Mouse (Mus musculus): ENCODE measurements around the gene Dazap2. TPM values are rescaled to one million over a fixed set of nuclear protein-coding genes. Genes with fewer than 3 reads are reported as not detected.
"Not testable (repeated sequence)": the region's sequence is repeated elsewhere in the genome, so short reads cannot be mapped to it uniquely, and the experiment has no call there.

The Dazap2 gene
- polyA plus RNA-seq, 1 experiment = 281 TPM

GRCm38 (mm10) chr15:100611951-100612350, 3.2 kb upstream of the Dazap2 start:
- no peak for DNase-seq (ENCODE audit: low spot score)

GRCm38 (mm10) chr15:100612432-100612831, 2.7 kb upstream of the Dazap2 start:
- DNase-seq (ENCODE audit: low spot score) = no peak

GRCm38 (mm10) chr15:100613584-100613983, 1.6 kb upstream of the Dazap2 start:
- DNase-seq (ENCODE audit: low spot score) = peak; percentile 52

DNA sequence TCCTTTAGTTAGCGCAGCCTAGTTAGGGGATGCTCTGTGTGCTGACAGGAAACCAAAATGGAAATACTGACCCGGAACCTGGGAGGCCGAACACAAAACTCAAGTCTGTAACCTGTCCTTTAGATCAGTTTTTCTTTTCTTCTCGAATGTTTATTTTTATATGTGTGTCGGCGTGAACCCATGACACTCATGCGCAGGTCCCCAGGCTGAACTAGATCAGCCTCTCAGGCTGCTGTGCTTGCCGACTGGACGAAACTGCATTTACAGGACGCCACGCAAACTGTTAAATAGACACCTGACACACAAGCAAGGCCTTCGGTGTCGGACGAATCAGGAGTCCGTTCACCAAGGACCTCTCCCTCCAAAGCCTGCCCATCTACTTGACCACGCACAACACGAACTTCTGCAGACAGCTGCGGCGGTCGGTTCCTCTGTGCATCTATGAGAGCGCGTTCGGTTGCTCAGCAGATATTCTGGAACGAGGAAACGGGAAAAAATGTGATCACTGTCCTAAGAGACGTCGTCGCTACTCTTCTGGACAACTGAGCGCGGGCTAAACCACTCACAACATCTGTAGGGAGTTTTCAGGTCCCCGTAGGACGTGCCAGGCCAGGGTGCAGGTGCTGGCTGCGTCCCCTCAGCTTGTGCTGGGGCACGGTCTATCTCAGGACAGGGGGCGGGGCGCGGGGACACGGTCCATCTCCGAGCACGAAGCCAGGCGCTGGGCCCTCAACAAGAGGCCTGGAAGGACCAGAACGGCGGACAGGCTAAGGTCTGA, 742 bp upstream of the Dazap2 start:
- DNase-seq (ENCODE audit: low spot score) = peak; percentile 68

DNA sequence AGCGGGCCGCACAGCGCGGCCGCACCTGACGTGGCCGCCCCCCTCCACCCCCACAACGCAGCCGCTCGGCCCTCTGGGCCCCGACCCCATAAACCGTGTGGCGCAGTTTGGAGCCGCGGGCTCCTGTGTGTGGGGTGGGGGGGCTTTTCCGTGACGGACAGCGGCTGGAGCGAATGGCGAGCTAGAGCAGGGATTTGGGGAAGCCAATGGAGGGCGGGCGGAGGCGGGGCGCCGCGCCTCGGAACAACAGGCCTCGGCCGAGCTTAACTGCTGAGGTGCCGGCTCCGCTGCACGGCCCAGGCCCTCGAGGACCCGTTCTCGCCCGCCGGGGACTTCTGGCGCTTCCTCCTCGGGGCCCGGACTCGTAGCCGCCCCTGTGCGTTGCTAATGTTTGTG, 674 bp downstream of the Dazap2 start:
- DNase-seq (ENCODE audit: low spot score) = peak; percentile 82

- DNase-seq (ENCODE audit: low spot score) = no peak
These were observed 1.1 kb downstream of the Dazap2 start for GRCm38 (mm10) chr15:100616221-100616620.

DNA sequence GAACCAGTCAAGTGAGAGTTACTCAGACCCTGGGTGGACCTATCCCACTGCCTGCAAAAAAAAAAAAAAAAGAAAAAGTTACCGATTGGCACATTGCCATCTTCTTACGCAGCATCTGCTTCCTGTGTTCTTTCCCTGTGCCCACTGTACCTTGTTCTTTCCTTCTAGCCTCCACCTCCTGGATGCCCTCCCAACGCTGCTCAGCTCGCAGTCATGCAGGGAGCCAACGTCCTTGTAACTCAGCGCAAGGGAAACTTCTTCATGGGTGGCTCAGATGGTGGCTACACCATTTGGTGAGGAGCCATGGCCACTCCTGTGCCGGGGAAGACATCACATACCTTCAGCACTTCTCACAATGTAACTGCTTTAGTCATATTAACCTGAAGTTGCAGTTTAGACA, 4.1 kb downstream of the Dazap2 start:
- DNase-seq (ENCODE audit: low spot score) = no peak

- DNase-seq (ENCODE audit: low spot score) = not testable (repeated sequence)
These were observed 6.5 kb downstream of the Dazap2 start for GRCm38 (mm10) chr15:100621671-100622070.

DNA sequence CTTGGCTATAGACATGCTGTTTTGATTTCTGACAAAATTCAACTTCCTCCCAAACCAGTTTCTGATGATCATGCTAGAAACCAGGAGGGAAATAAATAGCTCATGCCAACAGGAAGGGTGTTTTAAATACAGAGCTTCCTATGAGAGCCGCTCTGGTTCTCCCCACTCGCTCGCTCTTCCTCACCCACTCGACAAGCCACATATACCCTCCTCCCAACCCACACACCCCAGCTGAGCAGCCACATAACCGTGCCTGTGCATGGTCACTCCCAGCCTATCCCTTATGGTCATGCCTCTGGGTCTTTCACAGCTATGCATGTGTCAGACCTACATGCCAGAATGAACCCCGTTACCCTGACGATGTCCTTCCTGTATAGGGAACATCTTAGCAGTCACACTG, 7.0 kb downstream of the Dazap2 start:
- no peak for DNase-seq (ENCODE audit: low spot score)

GRCm38 (mm10) chr15:100623754-100624153, 8.6 kb downstream of the Dazap2 start:
- DNase-seq (ENCODE audit: low spot score) = no peak

- DNase-seq (ENCODE audit: low spot score) = no peak
These were observed 9.3 kb downstream of the Dazap2 start for GRCm38 (mm10) chr15:100624435-100624834.

- no peak for DNase-seq (ENCODE audit: low spot score)
These were observed 12.1 kb downstream of the Dazap2 start for GRCm38 (mm10) chr15:100627287-100627686.

GRCm38 (mm10) chr15:100627774-100628370, 12.7 kb downstream of the Dazap2 start:
- DNase-seq (ENCODE audit: low spot score) = no peak

DNA sequence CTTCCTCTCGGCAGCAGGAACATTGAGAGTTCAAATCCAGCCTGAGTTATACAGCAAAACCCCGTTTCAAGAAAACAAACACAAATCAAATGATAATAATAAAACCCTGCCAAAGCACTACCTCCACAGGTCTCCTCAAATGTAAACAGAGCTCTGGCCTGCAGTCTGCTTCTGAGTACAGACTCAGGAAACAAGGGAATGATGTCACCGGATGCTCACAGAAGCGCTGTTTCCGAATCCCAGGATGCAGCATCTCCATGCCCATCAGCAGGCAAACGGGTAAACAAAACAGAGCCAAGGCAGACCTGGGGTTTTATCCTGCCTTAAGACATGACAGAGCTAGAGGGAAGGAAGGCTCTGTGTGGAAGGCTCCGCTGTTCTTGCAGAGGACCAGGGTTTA, 13.6 kb downstream of the Dazap2 start:
- DNase-seq (ENCODE audit: low spot score) = no peak

GRCm38 (mm10) chr15:100630126-100630525, 15.0 kb downstream of the Dazap2 start:
- no peak for DNase-seq (ENCODE audit: low spot score)

- DNase-seq (ENCODE audit: low spot score) = no peak
These were observed 16.5 kb downstream of the Dazap2 start for GRCm38 (mm10) chr15:100631454-100632170.

GRCm38 (mm10) chr15:100632323-100632722, 17.2 kb downstream of the Dazap2 start:
- DNase-seq (ENCODE audit: low spot score) = no peak

- no peak for DNase-seq (ENCODE audit: low spot score)
These were observed 18.2 kb downstream of the Dazap2 start for GRCm38 (mm10) chr15:100633341-100633740.

DNA sequence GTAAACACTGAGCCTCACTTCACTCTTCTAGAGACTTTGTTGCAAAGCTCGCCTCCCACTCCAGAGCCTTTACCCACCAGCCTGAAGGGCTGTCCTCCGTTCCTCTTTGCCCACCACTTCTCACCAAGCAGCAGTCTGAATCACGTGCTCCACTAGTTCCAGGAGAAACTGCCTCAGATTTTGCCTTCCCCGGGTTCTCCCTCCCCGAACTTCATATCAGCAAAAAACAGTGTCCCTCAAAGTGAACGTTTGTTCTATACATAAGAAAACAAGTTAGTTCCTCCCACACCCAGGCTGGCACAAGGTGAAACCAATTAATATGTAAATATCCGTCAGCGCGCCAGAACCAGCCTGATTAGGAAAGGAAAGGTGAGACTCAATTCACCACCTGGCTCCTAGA, 20.1 kb downstream of the Dazap2 start:
- DNase-seq (ENCODE audit: low spot score) = no peak

GRCm38 (mm10) chr15:100635851-100636645, 20.9 kb downstream of the Dazap2 start:
- no peak for DNase-seq (ENCODE audit: low spot score)

DNA sequence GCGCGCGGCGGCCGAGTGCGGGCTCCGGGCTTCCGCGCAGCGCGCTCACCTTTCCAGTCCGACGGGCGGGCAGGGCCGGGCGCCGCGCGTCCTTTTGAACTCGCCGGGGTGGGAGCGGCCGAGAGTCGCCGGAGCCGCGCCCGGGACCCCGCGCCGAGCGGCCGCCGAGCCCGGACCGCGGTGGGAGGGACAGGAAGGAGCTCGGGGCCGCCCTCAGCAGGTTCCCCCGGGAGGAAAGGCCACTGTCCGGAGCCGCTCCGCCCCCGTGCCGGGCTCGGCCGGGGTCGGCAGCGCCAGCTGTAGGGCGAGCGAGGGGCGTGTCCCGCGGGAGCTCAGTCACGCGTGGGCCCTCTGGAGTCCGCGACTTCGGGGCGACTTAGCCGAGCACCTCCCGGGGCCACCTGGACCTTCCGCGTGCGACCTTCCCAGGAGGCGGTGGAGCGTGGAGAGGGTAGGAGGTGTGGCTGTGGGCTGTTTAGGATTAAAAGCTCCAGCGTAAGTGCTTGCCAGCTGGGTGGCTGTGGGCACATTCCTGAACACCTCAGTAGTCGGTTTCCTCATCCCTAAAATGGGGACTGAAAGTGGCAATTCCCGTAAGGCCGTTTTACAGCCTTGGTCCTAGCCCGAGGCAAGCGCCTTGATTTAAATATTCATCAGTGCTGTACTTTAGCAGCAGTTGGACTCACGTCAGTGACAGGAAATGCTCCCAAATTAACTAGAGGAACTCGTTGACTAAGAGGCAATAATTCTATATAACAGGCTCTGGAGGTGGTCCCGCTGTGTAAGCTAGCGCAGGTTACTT, 21.8 kb downstream of the Dazap2 start, which contains the start of gene Smagp:
Smagp (minus strand) TSS at position 241 of the 802 bp plus-strand sequence.
- DNase-seq (ENCODE audit: low spot score) = peak; percentile 67
